Mouse (Mus musculus) activated CD4-positive, CD25-positive, alpha-beta regulatory T cell, adult 4 months (primary cell): ENCODE data around the gene Ccdc136. TPM values are rescaled to one million over a fixed set of nuclear protein-coding genes. Genes with fewer than 3 reads are reported as not detected.
"Not testable (repeated sequence)": the region's sequence is repeated elsewhere in the genome, so short reads cannot be mapped to it uniquely, and the experiment has no call there.

Experiments used
- ATAC-seq: one replicate; pipeline ENCODE4 v1.8.0; 2017
- polyA plus RNA-seq, 2 experiments: library from polyadenylated mRNA; unstranded; fragments of 100-300 nt; shearing (Covaris generic); gene quantifications; one replicate each; pipeline ENCODE4 v1.2.1; 2017

Ccdc136 gene
- polyA plus RNA-seq, result under 1 TPM; 0.21 to 0.54 TPM

DNA sequence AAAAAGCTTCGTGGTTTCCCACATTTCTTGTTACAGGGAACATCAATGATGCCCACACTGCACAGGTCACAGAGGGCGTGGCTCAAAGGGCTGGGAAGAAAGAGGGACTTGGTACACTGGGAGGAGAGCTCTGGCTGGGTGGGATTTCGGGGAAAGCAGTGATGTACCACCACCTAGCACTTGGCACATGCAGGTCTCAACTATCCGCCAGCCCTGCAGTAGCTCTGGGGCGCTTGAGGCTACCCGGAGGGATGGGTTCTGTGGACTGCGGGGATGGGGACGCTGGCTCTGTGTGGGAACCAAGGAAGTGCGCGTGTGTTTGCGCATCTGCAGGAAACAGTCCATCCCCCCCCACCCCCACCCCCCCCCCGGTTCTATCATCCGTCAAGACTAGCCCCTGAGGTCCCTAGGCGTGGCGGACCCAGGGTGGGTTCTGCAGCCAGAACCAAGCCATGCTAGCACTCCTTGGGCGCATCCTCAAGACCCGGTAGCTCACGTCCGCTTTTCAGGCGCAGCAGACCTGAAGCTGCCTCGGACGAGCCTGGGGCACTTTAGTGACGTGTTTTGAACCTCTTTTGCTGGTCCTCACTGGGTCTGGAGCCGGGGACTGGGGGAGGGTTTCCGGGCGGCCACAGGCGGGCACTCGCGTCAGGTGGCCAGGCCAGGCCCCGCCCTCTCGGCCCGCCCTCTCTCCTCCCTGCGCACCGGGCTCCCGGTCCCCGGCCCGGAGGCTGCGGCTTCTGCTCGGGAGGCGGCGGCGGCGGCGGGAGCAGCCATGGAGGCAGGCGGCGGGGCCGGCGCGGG lies at the start of gene Ccdc136:
Gene Ccdc136 (plus strand): TSS at position 400 of the 804 bp plus-strand sequence.
- ATAC-seq, result peak; percentile 70

DNA sequence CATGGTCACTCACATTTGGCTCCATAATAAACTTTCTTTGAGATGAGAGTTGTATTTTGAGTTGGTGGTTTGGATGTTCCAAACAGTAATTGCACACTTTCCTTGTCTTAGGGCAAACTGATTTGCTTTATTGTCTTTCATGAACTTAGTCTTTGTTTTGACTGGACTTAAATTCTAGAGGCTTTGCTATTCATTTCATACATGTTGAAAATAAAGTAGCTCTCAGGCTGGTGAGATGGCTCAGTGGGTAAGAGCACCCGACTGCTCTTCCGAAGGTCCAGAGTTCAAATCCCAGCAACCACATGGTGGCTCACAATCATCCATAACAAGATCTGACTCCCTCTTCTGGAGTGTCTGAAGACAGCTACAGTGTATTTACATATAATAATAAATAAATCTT lies 49.6 kb upstream of the Ccdc136 start:
- ATAC-seq, result not testable (repeated sequence)

DNA sequence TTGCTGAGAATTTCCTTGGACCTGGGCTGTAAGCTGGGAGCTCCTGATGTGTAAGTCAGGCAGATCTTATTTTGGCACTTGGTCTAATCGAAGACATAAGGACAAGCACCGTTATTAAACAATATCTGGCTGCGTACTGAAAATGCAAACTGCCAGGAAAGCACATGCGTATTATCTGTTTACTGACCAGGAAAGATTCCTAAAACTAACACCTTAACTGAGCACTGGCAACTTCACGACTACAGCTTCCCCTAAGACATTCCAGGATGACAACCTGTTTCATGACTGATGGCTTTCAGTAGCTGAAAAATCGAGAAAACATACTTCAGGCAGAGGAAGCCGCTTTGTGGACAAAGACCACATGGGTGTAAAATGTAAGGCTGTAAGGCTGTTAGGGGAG lies 48.9 kb upstream of the Ccdc136 start:
- ATAC-seq, result no peak

DNA sequence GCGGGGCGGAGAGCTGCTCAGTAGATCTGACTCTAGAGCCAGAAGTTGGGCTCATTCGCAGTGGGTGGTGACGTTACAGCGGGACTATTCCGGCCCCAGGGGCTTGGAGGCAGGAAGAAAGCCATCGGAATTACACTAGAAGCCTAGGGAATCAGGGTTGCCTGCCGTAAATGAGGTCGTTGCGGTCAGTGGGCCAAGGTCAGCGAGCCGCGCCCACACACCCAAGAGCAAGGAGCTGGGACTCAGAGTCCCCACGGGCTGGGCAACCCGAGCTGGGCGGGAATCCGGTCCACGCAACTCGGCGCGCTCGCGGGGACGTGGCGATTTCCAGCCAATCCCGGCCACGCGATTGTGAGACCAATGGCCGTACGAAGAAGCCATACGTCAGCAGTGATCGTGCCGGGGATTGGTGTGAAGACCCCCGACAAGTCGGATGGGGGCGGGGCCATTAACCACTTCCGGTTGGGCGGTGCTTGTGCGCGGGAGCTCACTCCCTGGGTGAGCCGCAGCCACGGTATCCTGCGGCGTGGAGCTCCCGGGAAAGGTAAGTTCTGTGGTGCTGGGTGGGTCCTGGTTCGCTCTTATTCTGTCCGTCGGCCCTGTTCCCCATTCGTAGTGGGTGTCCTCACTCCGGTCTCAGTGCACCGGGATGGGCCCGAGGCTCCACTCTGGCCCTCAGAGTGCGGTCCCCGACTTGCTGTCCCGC lies 48.3 kb upstream of the Ccdc136 start, which contains the start of gene Calu:
Gene Calu (plus strand): TSS at position 405 of the 706 bp plus-strand sequence.
- ATAC-seq, result peak; percentile 96

DNA sequence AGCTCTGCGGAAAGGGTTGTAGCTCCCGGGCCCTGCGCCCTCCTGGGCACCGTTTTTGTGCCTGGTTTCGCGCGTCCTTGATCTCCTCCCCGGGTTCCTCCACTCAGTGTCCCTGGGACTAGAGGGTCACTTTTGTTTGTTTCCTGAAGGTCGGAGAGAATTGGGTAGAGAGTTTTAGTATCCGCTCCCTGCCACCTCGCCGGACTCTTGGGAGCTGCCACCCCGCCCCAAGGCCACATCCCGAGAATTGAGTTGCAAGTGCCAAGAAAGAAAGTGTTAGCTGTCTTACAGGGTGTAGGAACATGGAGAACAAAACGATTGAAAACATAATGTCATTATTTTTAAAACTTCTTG lies 47.8 kb upstream of the Ccdc136 start:
- no peak for ATAC-seq

DNA sequence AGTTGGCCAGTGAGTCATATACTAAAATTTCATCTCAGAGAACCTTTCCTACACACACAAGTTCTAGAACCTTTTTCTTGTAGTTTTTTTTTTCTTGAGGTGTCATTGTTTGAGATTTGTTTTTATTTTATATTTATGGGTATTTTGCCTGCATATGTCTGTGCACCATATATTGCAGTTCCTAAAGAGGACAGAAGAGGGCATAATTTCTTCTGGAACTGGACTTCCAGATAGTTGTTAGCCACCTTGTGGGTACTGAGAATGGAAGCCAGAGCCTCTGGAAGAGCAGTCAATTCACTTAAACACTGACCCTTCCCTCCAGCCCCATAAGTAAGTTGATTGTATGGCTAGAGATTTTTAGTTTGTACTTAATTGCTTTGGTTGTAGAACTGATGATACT lies 44.5 kb upstream of the Ccdc136 start:
- no peak for ATAC-seq

DNA sequence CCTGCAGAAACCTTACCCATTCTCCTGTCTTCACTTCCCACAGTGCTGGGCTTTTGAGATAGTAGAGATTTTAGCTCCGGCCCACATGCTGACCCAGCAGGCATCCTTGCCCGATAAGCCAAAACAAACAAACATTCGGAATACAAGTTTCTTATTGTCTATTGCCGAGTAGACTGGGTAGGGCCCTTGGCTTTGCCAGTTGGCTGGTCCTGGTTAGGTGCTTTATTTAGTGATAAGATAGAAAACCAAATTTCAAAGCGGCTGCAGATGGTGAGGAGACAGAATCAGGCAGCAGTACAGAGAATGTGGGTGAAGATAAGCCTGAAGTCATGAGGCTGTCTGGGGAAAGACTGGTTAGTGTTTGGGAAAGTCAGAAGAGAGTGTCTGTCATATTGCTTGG lies 43.3 kb upstream of the Ccdc136 start:
- no peak for ATAC-seq

DNA sequence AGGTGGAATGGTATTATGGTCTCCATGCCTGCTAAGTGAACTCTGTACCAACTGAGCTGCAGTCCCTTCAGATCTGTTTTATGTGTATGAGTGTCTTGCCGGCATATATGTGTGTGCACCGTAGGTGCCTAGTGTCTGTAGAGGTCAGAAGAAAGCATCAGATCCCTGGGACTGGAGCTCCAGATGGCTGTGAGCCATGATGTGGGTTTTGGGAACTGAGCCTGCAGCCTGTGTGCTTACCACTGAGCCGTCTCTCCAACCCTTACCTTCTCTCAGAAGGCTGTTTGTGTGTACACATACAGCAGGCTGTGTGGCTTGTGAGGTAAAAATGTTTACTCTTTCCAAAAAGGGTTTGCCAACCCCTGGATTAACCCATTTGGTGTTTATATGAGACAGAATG lies 36.7 kb upstream of the Ccdc136 start:
- ATAC-seq, result no peak

DNA sequence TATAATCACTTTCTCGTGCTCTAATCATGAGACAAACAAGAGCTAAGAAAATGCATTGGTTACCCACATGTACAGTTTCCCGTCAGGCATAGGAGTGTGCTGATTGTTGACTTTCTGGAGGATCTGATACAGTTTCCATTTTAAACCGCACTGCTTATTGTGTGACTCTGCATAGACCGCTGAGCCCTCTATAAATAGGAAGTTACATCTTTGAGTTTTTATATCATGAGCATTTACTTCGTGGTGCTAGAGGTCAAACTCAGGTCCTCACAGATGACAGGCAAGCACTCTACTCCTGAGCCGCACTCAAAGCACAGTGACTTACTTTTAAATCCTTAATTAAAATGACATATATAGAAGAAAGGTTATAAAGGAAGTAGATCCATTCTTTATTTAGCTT lies 35.9 kb upstream of the Ccdc136 start:
- no peak for ATAC-seq

DNA sequence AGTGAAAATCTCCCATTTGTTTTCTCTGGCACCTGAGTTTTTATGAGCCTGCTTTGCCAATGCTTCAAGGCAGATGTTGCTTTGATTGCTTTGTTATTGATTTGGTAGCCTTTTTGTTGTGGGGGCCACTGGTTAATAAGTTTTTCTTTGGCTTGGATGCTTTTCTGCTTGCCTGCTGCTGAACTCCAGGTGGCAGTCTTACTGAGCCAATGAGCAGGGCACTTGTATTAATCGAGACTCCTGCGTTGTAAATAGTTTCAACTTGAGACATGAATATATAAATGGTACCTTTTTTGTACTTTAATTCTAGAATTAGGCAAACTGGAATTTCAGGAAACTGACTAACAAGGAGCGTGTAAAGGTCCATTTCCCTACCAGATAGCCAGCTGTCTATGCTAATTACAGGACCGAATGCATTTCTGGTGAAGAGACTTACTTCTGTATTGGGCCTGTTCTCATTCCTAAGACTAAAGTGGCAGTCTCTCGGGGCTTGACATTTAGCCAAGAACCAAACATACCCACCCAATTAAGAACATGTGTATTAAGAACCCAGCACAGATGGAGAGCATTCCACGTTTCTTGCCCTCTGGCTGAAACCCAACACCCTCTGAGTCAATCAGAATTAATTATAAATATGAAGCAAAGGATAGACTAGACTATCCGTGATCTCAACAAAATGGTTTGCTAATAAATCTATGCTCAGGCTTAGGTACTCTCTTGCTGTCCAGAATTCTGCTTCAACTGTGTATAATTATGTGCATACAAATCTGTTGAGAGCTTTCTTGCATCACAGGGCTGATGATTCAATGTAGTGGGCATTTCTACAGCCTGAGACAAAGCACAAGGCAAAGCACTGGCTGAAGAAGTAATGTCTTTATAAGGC lies 33.6 kb upstream of the Ccdc136 start:
- ATAC-seq, result no peak

DNA sequence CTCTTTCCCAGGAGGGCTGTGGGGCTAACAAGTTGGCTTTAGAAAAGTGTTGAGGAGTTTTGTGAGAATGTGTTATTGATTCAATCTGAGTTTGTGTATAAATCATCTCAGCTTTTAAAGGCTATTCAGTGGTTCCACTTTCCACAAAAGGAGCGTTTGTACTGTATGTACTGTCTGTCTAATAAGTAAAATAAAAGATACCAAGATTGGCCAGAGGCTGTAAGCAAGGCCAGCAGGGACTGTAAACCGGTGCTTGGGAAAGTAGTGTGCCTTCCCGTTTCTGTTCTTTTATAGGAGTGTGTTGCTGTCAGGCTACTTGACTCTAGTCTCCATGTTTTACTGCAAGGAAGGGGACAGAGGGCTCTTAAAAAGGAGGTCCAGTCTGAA lies 33.0 kb upstream of the Ccdc136 start:
- ATAC-seq, result no peak

DNA sequence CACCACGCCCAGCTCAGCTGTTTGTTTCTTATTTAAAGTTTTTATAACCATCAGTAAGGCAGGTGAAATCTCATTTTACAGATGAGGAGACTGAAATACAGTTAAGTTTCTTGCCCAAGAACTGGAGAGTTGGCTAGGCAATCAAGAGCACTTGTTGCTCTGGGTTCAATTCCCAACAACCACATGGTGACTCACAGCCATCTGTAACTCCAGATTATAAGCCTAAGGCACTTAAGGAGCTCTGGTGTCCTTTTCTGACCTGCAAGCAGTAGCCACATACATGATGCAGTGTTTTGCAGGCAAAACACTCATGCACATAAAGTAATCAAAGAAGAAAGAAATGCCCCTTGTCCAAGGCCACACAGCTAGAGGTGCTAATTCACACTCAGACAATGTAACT lies 30.8 kb upstream of the Ccdc136 start:
- ATAC-seq, result no peak

DNA sequence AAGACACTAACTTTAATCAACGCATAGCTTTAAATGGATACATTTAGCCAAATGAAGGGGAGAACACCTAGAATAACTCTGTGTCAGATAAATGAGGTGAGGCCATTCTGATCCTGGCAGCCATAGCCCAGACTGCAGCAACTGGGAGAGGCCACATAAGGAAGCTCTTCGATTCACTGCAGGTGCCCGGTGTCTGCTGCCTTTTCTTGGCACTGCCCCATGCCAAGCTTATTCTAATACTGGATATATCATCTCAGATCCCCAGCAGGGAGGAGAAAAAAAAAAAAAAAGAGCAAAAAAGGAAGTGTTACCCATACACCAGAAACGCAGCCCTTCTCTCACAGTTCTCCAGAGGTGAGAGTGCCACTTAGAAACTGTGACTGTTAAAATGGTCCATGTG lies 18.7 kb upstream of the Ccdc136 start:
- no peak for ATAC-seq

DNA sequence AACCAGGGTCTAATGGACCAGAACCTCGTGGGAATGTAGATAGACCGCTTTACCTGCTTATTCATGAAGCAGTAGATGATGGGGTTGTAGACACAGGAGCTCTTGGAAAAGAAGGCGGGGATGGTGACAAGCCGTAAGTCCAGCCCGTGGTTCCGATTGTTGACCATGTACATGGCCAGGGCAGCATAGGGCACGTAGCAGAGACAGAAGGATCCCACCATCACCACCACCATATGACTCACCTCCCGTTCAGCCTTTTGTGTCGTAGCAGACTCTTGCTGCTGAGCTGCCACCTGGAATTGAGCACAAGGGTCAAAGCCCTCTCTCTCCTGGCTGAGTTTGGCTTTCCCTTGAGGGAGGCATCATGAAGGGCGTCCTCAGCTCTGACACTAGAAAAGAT lies 17.4 kb upstream of the Ccdc136 start:
- ATAC-seq, result no peak

DNA sequence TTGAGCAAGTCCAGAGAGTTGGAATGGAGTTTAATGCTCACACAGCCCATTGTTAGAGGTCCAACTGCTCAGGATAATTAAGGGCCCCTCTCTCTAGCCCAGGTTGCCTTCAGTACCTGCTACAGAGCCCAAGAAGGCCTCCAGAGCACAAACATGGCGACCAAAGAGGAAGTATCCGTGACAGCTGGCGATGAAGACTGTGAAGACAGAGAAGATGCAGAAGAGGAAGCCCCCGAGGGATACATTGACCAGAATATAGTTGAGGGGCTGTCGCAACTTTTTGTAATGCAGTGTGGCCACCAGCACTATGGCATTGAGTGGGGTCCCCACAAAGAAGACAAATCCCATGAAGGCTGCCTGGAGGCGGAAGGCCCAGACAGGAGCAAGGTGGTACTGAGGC lies 16.2 kb upstream of the Ccdc136 start:
- ATAC-seq, result no peak

DNA sequence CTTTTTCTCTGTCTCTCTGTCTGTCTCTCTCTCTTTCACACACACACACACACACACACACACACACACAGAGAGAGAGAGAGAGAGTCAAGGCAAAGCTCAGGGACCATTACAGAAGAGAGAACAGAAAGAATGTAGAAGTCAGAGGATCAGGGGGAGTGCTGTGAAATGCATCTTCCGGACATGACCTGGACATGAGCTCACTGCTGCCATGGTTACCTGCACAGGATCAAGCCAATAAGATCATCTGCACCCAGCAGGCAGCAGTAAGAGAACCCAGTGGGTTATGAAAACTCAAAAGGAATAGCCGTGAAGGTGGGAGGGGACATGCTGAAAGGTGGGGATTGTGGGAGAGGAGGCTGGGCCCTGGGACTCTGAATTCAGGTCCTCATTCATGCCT lies 13.7 kb upstream of the Ccdc136 start:
- no peak for ATAC-seq

DNA sequence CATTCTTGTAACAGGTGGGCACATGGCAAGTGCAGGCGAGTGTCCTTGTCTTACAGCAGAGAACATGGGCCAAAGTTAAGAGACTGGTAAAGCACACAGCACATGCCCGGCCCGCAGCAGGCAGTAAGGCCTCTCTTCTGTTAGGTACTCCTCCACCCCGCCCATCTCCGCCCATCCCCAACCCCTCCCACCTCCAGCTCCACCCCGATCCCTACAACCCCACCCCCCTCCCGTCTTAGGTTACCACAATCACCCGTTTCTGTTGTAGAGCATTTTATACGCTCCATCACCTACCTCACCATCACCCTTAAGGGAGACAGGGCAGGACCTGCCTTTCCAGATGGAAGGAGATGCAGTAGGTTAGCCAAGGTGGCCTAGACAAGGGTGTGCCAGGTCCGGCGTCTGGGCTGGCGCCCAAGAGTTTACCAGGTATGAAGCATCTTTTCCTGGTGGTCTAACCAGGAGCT lies 8.0 kb upstream of the Ccdc136 start, which contains the start of gene Opn1sw:
Gene Opn1sw (minus strand): TSS at position 417 of the 467 bp plus-strand sequence.
- ATAC-seq, result no peak

DNA sequence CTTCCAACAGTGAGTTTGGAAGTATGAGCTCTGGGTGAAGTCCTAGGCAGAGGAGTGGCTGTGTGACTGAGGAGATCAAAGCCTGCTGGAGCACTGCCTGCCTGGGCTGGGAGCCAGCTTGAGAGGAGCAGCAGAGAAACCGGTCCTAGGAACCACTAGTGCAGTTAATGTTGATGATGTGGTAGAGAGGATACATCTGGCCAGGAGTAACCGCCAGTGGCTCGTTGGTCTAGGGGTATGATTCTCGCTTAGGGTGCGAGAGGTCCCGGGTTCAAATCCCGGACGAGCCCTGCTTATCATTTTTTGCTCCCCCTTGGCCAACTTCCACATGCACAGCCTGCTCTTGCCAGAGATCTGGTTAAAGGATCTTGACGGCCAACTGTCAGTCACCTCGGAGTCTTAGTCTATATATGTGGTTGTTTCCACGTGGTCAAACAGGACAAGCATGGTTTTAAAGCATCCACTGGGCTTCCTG lies 7.5 kb upstream of the Ccdc136 start:
- ATAC-seq, result no peak

DNA sequence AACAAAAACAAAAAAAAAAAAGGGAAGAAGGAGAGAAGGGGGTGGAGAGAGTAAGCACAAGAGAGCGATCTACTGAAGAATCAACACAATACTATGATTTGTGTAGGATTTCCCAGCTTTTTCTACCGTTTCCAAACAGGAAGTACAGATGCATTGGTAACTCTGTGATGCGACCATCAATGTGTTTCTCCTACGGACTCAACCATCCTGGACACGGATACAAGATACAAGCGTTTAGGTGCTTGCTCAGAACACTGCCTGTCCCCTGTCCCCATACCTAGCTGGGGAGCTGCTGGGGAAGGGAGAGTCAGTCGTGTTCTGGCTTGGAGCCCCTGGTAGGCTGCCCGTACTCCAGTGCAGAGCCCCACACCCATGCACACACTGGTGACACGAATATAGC lies 6.7 kb upstream of the Ccdc136 start:
- no peak for ATAC-seq

DNA sequence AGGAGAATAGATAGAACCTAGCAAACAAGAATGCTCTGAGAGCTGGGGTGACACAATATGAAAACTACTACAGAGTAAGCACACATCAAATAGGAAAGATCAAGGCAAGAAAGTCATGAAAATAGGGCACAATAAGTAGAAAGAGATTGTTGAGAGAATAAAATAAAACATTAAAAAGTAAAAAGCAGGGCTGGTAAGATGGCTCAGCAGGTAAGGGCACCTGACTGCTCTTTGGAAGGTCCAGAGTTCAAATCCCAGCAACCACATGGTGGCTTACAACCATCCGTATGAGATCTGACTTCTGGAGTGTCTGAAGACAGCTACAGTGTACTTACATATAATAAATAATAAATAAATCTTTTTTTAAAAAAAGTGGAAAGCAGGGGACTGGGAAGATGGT lies 5.6 kb upstream of the Ccdc136 start:
- not testable (repeated sequence) for ATAC-seq

DNA sequence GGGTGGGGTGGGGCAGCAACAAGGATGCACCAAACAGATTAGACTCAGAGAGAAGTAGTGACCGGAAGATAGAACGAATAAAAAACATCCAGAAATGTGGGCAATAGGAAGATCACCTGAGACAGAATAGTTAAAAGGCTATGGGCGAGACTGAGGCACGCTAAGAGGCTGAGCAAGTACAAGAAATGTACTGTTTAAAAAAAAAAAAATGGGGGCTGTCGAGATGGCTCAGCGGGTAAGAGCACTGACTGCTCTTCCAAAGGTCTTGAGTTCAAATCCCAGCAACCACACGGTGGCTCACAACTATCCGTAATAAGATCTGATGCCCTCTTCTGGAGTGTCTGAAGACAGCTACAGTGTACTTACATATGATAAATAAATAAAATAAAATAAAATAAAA lies 4.9 kb upstream of the Ccdc136 start:
- ATAC-seq, result not testable (repeated sequence)

DNA sequence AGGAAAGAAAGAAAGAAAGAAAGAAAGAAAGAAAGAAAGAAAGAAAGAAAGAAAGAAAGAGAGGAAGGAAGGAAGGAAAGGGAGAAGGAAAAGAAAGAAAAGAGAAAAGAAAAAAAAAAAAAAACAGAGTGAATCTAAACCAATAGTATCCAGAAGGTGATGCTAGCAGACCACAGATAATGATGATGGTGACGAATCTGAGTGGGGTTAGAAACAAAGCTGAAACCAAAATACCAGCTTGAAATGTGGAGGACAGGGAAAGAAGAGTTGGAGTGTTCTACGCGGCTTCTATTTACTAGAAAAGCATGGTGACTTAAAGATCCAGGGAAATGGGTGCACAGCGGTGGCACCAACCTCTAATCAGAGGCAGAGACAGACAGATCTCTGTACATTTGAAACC lies 4.3 kb upstream of the Ccdc136 start:
- ATAC-seq, result no peak

DNA sequence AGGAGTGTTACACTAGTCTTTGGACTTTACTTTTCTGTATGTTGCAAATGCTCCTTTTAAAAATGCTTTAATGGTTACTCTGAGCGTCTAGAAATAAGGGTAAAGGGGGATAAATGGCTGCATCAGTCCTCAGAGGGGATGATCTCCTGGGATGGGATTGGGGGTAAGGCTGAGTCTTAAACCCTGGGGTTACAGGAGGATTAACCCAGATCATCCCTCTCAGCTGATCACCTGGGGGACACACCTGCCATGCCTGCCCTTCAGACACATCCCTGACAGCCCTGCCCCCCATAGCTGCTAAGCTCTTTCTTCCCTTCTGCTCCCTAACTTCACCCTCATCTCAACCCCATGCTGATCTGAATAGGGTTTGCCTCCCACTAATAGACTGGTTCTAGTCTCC lies 1.8 kb upstream of the Ccdc136 start:
- ATAC-seq, result no peak
